Comparison of ENCODE assay signal across 28 mouse cellular contexts in the genomic region with DNA sequence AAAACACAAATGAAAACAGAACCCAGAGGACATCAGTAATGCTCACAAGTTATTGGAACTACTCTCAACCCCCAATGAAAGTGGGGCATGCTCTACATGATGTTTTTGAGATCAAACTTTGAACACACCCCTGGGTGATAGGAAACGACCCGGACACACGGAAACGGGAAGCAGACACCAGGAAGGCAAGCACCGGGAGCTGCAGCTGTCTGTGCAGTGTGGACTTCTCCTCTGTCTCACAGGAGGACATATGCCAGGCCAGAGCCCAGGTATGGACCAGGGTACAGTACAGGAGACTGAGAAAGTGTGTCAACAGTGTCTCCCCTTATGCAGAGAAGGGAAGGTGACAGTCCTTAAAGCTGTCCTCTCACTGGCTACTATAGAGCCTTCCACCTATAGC. TPM values are rescaled to one million over a fixed set of nuclear protein-coding genes. Genes with fewer than 3 reads are reported as not detected.
"Had no signal": no experiment of that assay in that cellular context is flagged by ENCODE, and none has a peak within 500 bp of the region (broad histone marks: within the 10 kb centered on the region; RNA-seq: fewer than 3 reads in every experiment).

No protein-coding gene starts in this region.

- H3K9ac ChIP-seq: heart, embryonic 12.5 days; hindbrain, embryonic 12.5 days; hindbrain, embryonic 14.5 days; kidney, embryonic 15.5 days; limb, embryonic 12.5 days; liver, embryonic 13.5 days; liver, embryonic 15.5 days had no signal

- H3K4me1 ChIP-seq: heart, embryonic 10.5 days; heart, embryonic 12.5 days; hindbrain, embryonic 10.5 days; hindbrain, embryonic 12.5 days; kidney, embryonic 15.5 days; limb, embryonic 10.5 days; limb, embryonic 12.5 days; liver, embryonic 13.5 days; liver, embryonic 15.5 days had no signal

- H3K27ac ChIP-seq: gastrocnemius, adult 2 months; heart, embryonic 10.5 days; hindbrain, embryonic 10.5 days; hindbrain, embryonic 12.5 days; hindbrain, embryonic 14.5 days; kidney, embryonic 15.5 days; layer of hippocampus, adult 2 months; left cerebral cortex, adult 2 months; limb, embryonic 10.5 days; limb, embryonic 12.5 days; liver, embryonic 13.5 days; liver, embryonic 15.5 days had no signal

- H3K4me2 ChIP-seq: heart, embryonic 12.5 days; hindbrain, embryonic 12.5 days; hindbrain, embryonic 14.5 days; kidney, embryonic 15.5 days; limb, embryonic 12.5 days; liver, embryonic 11.5 days; liver, embryonic 13.5 days; liver, embryonic 15.5 days had no signal

- H3K36me3 ChIP-seq: heart, embryonic 10.5 days; heart, embryonic 12.5 days; hindbrain, embryonic 10.5 days; hindbrain, embryonic 12.5 days; kidney, embryonic 15.5 days; limb, embryonic 10.5 days; limb, embryonic 12.5 days; liver, embryonic 13.5 days; liver, embryonic 15.5 days had no signal

- H3K27me3 ChIP-seq: heart, embryonic 12.5 days; hindbrain, embryonic 12.5 days; kidney, embryonic 15.5 days; limb, embryonic 12.5 days; liver, embryonic 13.5 days; liver, embryonic 15.5 days had no signal

- ATAC-seq: hindbrain, embryonic 16.5 days; inflammation-experienced regulatory T-cells, adult 6 months had no signal

- DNase-seq: gastrocnemius, adult 2 months; gastrocnemius, postnatal 10 days; gastrocnemius, postnatal 25 days; heart, adult 18-20 months; heart, postnatal 10 days; heart, postnatal 4 days; kidney, adult 11 months; kidney, adult 2 months; kidney, adult 9 months; kidney, postnatal 14 days; kidney, postnatal 36 days; liver; liver, embryonic 13.5 days had no signal

- H3K4me3 ChIP-seq: gastrocnemius, adult 2 months; heart, embryonic 10.5 days; heart, embryonic 12.5 days; hindbrain, embryonic 10.5 days; hindbrain, embryonic 12.5 days; kidney, embryonic 15.5 days; layer of hippocampus, adult 2 months; left cerebral cortex, adult 2 months; limb, embryonic 10.5 days; limb, embryonic 12.5 days; liver, embryonic 13.5 days; liver, embryonic 15.5 days had no signal

- H3K9me3 ChIP-seq: heart, embryonic 10.5 days; heart, embryonic 12.5 days; hindbrain, embryonic 10.5 days; hindbrain, embryonic 12.5 days; kidney, embryonic 15.5 days; limb, embryonic 10.5 days; limb, embryonic 12.5 days; liver, embryonic 13.5 days; liver, embryonic 15.5 days had no signal

RNA-seq across cellular contexts. Expression of gene Naip1, which starts 43.5 kb away (rescaled TPM):
- polyA plus RNA-seq: heart, embryonic 10.5 days; heart, embryonic 12.5 days; heart, embryonic 14.5 days; hindbrain, embryonic 10.5 days; hindbrain, embryonic 12.5 days; inflammation-experienced regulatory T-cells, adult 6 months; kidney, embryonic 15.5 days; limb, embryonic 10.5 days; limb, embryonic 12.5 days; liver, embryonic 11.5 days; liver, embryonic 13.5 days; liver, embryonic 15.5 days had no signal
